Mouse (Mus musculus): ENCODE measurements around the gene Riok1.

GRCm38 (mm10) chr13:38089871-38090270 is 53.1 kb downstream of the Riok1 start:
- TF ChIP-seq GATA1 (IDR thresholded peaks at IDR 0.05; ENCODE audit: borderline replicate concordance, low read length) (no peak), FLI1 (IDR thresholded peaks at IDR 0.05; ENCODE audit: low read length) (no peak)
